Mouse (Mus musculus) left cerebral cortex, adult 2 months (tissue): ENCODE measurements at regions not wholly inside any gene's neighbourhood (a gene's known extent, or its start where the extent isn't known, plus 50 kb on each side); places are given as distances from the start of the nearest gene placed in this dataset.
"Not testable (repeated sequence)": the region's sequence is repeated elsewhere in the genome, so short reads cannot be mapped to it uniquely, and the experiment has no call there.

Experiments
- DNase-seq, 2 experiments: peaks; one replicate each; pipeline ENCODE4 v3.0.0; 2021 to 2022; ENCODE audit warnings: low spot score in 2 of 2, mixed read lengths in 1 of 2; ENCODE audit errors: extremely low spot score in 1 of 2
- H3K27ac ChIP-seq: fragments of 200-600 bp; 2 replicates; pipeline ENCODE4 v1.8.1; 2022
- H3K4me3 ChIP-seq: fragments of 200-600 bp; 2 replicates; pipeline ENCODE4 v1.8.1; 2022
- CTCF ChIP-seq: fragments of 200-600 bp; IDR thresholded peaks from 2 replicates; pipeline ENCODE4 v1.8.1; 2022; ENCODE audit warnings: antibody characterized with exemption, mild to moderate bottlenecking, moderate library complexity
- intact Hi-C: fragments of 180-260 bp; cut with DNase I; formaldehyde crosslinking; loops from one replicate; pipeline ENCODE4 v1.15.1; 2025

DNA sequence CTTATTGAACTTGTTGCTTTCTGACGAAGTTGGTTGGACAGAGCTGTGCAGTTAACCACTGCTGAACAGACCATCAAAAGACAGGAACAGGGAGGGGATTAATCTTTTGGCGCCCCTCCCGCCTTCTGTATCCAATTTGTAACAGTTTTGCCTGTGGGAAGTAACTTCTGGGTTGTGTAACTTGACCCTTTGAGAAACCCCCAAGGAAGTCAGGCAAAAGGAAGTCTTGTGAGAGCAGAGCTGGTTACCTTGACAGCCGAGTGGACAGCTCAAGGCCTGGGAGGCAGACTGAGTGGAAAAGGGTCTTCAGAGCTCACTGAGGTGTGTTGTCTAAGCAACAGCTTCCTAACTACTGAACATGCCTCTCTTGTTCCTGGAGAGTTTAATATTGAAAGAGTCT is 75.8 kb upstream of the Hao2 start:
- Histone ChIP-seq H3K27ac (no peak overlapping the region), H3K4me3 (no peak overlapping the region)
- no peak for TF ChIP-seq CTCF
- intact Hi-C loops = no loop called here
- no peak for DNase-seq

DNA sequence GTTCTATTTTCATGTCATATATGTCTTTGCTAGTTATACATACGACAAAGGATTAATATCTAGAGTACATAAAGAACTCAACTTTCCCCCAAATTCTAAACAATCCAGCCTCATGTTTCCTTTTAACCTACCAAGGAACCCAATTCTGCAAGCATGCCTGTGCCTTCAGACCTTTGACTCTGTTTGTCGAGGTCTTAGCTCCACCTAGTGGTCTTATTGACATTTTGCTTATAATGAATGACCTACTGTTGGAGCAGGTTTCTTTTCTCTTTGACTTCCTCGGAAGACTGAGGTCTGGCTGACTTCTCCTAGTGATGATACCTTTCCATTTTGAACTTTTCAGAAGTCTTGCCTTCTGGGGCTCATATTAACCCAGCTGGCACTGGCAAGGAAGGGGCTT is 82.7 kb upstream of the Hao2 start:
- intact Hi-C loops = loop anchor here (1.0 to 10.0 kb wide), 2 partner anchors 60 to 621 kb away; no protein-coding TSS in a partner anchor
- TF ChIP-seq CTCF = peak; percentile 67
- no peak overlapping the region for H3K27ac ChIP-seq
- DNase-seq = no peak
- no peak overlapping the region for H3K4me3 ChIP-seq

DNA sequence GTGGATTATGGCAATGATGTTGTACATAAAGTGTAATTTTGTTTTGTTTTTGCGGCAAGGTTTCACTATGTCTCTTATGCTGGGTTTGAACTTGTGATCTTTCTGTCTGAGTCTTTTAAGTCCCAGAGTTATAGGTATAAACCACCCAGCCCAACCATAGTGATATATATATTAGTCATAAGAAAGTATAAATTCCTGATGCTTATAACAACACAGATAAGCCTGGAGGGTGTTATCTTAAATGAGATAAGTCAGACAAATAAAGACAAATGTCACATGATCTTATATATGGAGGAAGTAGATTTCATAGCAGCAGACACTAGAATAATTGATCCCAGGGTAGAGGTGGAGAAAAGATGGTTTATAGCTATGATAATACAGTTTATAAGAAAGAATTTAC is 89.7 kb upstream of the Hao2 start:
- no peak for TF ChIP-seq CTCF
- Histone ChIP-seq H3K27ac (no peak overlapping the region), H3K4me3 (no peak overlapping the region)
- no peak for DNase-seq
- intact Hi-C loops = no loop called here

DNA sequence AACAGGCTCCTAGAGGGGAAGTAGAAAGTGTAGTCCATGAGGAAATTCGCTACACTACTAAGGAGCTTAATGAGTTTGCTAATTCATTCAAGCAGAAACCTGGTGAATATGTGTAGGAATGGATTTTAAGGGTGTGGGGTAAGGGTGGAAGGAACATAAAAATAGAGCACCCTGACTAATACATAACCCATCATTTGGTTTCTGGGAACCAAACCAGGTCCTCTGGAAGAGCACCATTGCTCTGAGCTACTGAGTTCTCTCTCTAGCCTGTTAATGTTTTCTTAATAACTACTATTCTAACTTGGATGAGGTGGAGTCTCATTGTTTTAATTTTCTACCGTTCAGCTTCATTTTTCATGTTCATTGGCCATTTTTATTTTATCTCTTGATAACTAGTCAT is 94.2 kb upstream of the Hao2 start:
- H3K4me3 ChIP-seq, H3K27ac ChIP-seq, DNase-seq, intact Hi-C loops: not testable (repeated sequence)

DNA sequence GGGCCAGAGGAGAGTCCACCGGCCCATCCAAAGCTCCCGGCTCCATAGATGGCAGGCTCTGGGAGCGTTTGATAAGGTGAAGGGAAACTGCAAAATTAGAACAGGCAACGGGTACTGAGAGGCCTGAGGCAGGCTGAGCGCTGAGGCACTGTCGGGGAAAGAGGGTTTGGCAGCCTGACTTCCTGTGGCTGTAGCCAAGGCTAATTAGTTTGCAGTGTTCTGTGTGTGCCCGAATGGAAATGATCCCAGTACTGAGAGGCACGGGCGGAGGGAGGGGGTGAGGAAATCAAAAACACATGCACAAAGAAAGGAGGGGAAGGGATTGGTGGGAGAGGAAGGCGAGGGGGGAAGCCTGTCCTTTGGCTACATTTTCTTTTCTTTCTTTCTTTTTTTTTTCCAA is 97.8 kb upstream of the Hao2 start:
- TF ChIP-seq CTCF = no peak
- no peak overlapping the region for H3K27ac ChIP-seq
- H3K4me3 ChIP-seq = no peak overlapping the region
- intact Hi-C loops = no loop called here
- peak in 1 of 2 experiments; percentile 15 for DNase-seq

DNA sequence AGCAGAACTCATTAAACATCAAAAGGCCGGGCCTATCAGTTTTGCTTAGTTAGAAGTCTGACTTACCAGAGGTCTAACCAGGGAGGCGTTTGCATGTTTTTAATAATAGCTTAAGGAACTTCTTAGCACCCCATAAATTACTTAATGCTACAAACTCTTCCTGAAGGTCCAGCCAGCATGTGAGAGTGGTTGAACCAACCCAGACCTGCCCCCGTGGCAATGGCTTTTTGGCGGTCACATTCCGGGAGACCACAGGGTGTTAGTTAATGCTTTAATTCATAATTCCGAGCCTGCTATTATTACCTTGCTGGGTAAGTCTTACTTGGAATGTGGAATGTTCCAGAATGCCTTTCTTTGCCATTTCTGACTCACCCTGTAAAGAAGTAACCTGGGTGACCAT is 98.2 kb upstream of the Hao2 start:
- intact Hi-C loops = no loop called here
- Histone ChIP-seq H3K27ac (no peak overlapping the region), H3K4me3 (no peak overlapping the region)
- DNase-seq = no peak
- TF ChIP-seq CTCF = no peak

DNA sequence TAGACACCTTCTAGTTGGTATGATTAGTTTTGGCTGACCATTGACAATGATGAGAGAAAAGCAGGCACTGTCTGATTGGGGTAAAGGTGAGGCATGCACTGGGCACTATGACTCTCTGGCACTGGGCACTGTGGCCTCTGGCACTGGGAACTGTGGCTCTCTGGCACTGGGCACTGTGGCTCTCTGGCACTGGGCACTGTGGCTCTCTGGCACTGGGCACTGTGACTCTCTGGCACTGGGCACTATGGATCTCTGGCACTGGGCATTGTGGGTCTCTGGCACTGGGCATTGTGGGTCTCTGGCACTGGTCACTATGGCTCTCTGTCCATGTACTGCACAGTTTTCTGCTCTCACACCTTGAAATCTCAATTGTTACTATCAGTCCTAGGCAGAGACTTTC is 101.0 kb upstream of the Hao2 start:
- DNase-seq = no peak
- Histone ChIP-seq H3K4me3 (no peak overlapping the region), H3K27ac (no peak overlapping the region)
- intact Hi-C loops = no loop called here
- no peak for TF ChIP-seq CTCF

DNA sequence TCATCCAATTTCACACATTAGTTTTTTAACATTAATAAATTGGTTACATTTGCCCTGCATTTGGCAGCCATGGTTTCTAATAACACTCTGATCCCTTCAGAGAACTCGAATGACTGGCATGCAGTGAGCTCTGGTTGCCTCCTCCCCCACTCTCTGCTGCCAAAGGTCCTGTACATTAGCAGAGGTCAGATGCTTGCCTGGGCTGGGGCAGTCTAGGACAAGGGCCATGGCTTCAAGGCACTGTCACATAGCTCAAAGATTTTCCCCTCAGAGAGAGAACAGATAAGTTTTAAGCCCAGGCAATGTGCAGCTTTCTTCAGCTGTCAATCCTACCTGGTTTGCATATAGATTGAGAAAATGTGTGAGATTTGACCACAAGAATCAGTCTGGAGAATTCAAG is 110.2 kb upstream of the Wars2 start:
- H3K27ac ChIP-seq = no peak overlapping the region
- H3K4me3 ChIP-seq = no peak overlapping the region
- no peak for DNase-seq
- intact Hi-C loops = no loop called here
- TF ChIP-seq CTCF = no peak

DNA sequence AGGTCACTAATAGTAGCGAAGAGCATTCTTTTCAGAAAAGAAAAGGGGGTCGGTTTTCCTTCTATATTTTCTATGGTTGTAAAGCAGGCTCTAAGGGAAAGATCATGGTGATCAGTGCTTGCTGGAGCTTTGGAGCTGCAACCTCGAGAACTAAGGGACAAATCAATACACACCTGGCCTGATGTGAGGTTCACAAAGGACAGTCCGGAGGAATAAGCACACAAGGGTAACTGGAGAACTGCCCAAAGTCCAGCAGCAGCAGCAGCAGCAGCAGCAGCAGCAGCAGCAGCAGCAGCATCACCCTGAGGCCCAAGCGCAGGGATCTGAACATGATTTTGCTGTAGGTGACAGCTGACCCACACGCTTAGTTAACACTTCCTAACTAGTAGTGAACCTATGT is 94.7 kb upstream of the Wars2 start:
- intact Hi-C loops = no loop called here
- TF ChIP-seq CTCF = no peak
- no peak overlapping the region for H3K27ac ChIP-seq

DNA sequence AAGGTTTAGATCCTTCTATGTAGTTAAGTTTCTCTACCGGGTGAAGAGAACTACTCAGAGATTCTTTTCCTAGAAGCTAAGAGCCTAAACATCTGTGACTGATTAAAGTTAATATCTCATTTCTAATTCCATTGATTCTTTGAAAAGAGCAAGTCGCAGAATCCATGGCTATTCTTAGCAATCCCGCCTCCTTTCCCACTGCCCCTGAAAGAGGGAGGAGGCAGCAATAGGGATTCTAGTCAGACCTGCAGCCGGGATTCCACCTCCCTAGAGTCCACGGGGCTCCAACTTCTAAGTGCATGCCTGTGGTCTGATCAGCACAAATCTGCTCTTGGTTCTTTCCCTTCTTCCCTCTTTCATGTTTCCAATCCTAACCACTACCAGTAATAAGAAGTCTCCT is 93.7 kb upstream of the Wars2 start:
- Histone ChIP-seq H3K27ac (no peak overlapping the region), H3K4me3 (no peak overlapping the region)
- TF ChIP-seq CTCF = no peak
- intact Hi-C loops = no loop called here
- DNase-seq = no peak

More for the DNA sequence above, 94.7 kb upstream of the Wars2 start:
- no peak for DNase-seq
- H3K4me3 ChIP-seq = no peak overlapping the region

DNA sequence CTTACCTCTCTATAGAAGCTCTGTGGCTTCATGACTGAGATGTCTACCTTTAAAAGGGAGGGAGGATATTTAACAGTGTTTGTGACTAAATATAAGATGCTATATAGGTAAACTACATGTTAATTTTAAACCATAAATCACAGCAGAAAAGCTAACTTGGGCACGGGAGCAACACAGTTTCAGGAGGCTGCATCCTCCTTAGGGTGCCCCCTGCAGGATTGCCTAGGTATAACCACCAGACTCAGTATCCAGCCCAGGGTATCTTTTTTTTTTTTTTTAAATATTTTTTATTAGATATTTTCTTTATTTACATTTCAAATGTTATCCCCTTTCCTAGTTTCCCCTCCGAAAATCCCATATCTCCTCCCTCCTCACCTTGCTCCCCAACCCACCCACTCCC is 91.6 kb upstream of the Wars2 start:
- TF ChIP-seq CTCF = peak; percentile 45
- Histone ChIP-seq H3K4me3 (no peak overlapping the region), H3K27ac (no peak overlapping the region)
- intact Hi-C loops = no loop called here
- DNase-seq = no peak

DNA sequence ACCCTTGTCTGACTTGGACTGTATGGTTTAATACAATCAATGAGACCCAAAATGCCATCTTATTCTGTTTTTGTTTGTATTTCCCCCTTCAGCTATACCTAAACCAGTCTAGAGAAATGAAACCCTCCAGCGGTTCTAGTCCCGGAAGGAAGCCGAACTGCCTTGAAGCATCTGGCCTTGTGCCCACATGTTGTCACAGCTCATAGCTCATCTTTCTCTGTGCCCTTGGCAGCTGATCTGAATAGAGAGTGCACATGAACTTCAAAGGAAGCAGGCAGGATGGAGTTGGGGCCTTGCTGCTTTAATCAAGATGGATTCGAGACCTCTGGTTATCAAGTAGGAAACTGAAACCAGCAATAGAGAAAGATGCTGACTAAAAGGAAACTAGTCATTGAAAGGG is 88.7 kb upstream of the Wars2 start:
- no peak for DNase-seq
- TF ChIP-seq CTCF = no peak
- Histone ChIP-seq H3K27ac (no peak overlapping the region), H3K4me3 (no peak overlapping the region)
- intact Hi-C loops = no loop called here

DNA sequence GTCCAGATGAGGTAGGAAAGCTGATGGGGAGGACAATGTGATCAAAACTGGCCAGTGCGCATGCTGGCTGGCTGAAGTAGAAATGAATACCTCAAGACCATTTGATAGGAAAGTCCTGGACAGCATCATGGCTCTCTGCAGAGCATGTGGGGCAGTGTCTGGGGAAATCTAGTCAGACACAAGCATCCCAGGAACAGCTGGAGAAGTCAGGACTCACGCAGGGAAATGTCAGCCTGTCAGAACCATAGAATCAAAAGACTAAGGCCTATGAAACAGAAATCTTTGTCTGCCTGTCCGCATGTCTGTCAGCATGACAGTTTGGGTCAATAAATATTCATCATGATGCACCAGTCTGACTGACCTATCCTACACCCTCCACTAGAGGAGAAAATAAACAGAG is 73.7 kb upstream of the Wars2 start:
- intact Hi-C loops = no loop called here
- TF ChIP-seq CTCF = no peak
- DNase-seq = no peak
- H3K27ac ChIP-seq = no peak overlapping the region
- H3K4me3 ChIP-seq = no peak overlapping the region
